Mouse (Mus musculus) cerebellum, adult 9-11 months (tissue): ENCODE measurements around the gene Osmr.
A peak's percentile ranks its signal among the peaks of the same experiment; 100 is the strongest.

Experiments used
- DNase-seq: peaks from one replicate; pipeline ENCODE4 v3.0.0; 2022

Gene Osmr

DNA sequence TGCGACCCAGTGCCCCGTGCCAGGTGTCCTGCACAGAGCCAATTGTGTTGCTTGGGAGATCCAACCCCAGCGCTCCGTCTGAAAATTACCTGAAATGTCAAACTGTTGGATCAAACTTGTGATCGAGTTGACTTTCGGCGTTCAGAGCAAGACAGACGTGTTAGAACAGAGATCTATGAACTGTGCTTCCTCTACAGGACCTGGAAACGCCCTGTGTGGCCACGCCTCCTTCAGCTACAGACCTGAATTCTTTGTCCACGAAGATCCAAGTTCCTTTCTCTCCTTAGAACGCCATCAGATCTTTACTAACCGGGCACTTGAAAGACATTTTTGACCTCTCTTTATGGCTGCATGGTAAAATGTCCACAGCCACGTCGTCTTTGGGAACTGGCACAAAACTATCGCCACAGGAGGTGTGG lies at the start of gene Osmr:
Gene Osmr (minus strand): TSS at position 369 of the 419 bp plus-strand sequence.
- DNase-seq: no peak

DNA sequence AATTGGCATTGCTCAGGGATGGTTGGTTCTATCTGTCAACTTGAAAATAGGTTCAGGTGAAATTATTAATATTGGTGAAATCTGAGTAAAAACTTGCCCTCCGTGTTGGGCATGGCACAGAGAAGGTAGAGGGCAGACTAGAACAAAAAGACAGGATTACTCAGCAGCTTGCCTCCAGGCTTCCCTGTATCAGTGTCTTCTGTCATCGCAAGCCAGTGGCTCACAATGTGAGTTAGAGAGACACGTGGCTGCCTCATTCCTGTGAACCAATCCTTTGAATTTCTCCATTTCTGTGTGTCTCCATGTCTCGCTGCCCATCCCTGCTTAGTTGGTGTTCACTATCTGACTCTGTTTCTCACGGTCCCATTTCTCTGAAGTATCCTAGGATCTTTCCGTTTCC lies 44.6 kb upstream of the Osmr start:
- no peak for DNase-seq

DNA sequence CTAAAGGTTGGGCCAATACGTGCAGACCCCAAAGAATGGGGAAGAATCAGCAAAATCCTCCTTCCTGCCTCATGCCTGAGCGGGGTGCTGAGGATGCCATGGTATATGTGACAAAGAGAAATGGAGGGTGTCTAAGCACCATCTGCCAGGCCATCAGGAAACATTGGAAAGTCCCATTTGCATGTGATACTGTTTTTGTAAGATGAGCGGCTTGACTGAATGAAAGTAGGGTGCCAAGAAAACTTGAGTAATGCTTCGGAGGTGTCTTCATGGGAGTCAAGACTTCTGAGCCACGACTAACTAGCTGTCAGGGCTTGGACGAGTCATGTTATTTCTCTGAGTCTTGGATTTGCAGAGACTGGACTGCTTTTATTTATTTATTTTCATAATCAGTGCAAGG lies 39.4 kb upstream of the Osmr start:
- DNase-seq: no peak

DNA sequence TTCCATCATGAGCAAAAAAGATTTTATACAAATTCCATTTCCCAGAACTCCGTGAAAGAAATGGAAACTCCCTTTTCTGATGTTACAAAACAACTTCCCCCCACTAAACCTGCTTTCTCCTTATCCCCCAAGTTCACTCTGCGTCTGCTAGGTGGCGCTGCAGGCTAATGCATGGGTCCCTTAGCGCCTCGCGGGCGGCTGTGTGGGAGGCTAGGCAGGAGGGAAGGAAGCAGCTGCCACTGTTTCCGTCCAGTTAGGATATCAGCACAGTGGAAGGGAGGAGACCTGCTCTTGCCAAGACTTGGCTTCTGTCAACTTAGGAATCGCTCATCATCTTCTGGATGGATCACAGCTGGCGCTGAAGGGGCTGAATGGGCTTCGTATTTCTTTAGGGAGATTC lies 34.9 kb upstream of the Osmr start:
- DNase-seq: peak; percentile 75

DNA sequence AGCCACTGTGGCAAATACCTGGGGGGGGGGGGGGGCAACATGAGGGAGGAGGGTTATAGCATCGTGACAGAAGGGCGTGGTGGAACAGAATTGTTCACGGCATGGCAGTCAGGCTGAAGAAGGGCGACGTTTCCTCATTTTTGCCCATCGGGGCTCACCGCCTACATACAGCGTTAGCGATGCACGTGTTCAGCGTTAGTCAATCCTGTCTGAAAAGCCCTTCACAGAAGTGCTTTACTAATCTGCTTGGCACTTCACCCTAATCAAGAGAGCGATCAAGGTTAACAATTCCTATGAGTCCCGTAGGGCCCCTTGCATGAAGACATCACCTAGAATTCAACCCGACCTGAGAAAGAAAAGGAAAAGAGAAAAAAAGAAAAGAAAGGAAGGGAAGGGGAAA lies 34.3 kb upstream of the Osmr start:
- DNase-seq: no peak

DNA sequence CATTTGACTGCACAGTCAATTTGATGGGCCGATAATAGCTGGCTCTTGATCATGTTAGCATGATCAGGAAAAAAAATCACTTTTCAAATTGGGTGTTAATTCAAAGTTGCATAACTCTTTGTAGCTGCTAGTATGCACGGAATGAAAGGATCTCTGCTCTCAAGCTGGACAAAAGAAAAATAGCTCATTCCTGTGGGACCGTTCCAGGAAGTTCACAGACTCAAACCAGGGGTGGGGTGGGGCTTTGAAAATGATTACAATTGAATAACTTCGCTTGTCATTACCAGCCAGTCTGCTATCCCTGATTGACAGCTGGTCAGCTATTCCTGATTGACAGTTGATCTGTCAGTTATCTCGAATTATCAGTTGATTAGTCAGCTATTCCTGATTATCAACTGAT lies 33.8 kb upstream of the Osmr start:
- DNase-seq: no peak

DNA sequence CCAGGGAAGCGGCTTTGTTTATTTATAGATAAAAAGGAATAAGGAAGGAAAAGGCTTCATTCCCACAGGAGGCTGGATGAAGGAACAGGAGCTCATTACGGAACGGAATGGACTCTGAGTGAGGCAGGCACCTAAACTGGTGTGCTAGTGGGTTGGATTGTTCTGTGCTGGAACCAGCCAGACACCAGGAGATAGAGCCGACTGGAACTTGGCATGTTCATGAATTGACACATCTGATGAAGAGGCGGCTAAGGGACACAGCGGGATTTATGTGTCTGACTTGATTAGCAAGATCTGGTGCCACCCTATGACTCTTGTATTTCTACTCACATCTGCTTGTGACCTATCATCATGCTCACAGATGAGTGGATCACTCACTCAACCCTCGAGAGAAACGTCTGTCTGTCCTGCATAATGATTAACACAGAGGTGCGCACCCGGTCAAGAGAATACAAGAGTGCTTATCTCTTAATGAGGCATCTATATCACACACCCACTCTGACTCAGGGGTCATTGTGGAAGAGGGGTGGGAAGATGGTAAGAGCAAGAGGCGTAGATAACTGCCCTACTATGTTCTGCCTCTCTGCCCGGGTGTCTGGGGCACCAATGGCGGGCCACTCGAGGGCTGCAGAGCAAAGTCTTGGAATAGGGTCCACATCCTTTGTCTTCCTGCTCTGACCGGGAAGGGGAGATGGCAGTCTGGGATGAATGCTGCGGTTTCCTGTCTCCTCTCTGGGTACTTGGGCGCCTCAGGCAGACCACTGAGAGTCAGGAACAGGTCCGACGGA lies 31.7 kb upstream of the Osmr start:
- DNase-seq: no peak

DNA sequence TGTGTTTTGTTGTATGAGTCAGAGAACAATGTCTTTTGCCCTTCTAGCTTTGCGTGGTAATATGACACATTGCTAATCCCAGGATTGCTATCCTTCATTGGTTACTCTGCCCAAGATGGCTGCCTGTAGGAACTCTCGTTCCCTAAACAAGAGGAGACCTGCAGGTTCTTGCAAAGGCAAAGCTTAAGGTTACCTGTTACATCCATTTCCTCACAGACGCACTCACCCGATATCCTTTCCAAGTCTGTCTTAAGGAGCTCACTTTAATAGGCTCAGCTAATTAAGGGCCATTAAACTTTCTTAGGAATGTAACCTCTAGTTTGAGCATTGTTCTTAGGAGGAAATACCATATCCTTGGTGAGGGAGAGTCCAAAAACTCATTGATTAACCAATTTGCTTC lies 31.0 kb upstream of the Osmr start:
- no peak for DNase-seq

DNA sequence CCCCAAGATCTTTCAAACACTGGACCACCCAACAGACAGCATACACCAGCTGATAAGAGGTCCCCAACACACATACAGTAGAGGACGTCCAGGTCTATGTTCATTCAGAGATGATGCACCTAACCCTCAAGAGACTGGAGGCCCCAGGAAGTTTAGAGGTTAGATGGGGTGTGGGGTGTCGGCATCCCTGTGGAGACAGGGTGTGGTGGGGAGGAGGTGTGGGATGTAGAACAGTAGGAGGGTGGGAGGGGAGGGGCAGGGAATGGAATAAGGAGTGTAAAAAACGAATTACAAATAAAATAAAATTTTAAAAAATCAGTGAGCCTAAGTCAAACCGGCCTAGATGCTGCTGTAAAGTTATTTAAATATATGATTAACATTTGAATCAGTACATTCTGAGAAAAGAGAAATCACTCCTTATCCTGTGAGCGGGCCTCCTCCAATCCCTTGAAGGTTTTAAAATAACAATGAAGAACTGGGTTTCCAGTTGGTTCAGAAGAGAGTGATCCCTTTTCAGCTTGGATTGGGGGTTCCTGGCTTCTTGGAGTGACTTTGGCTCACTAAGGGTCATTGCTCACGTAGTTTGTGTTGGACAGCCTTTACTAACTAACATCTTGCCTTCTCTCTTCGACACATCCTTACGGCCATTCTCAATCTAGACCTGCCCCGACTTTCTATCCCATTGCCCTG lies 28.7 kb upstream of the Osmr start:
- DNase-seq: no peak

DNA sequence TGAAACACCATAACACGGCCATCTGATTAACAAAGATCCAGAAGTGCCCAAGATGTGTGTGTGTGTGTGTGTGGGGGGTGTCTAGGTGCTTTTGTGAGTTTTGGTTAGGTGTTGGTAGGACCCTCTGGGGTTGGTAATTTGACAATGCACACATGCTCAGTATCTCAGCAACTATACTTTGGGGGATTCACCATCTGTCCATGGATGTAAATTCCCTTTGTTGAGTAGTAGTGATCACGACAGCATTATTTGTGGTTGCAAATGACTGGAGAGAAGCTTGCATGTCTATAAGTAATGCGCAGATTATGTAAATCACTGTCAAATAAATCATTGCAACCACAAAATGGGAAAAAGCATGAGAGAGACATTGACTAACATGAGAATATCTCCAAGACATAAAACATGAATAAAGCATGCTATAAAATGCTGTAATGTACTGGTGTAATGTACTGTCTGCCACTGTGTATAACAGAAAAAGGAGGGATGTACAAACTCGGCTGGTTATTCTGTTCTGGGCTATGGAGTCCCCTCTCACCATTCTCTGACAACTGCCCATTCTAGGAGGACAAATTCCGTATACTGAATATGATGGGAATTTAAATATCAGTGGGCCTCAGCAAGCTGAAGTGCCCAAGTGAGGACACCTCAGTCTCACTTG lies 27.3 kb upstream of the Osmr start:
- no peak for DNase-seq

DNA sequence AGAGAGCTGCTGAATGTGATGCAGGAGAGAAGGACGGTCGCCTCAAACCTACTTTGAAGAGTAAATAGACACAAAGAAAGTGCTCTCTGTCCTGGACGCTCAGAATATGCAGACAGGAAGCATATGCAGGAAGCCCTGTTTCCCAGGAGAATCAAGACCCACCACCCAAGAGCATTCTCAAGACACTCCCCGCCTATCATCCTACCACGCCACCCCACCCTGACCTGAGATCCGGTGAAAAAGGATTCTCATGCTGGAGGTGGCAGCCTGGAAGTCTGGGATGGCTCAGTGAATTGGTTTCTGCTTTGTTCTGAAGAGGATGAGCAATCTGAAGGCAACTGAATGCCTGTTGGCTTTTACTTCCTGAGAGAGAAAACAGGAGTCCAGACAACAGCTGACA lies 26.5 kb upstream of the Osmr start:
- no peak for DNase-seq

DNA sequence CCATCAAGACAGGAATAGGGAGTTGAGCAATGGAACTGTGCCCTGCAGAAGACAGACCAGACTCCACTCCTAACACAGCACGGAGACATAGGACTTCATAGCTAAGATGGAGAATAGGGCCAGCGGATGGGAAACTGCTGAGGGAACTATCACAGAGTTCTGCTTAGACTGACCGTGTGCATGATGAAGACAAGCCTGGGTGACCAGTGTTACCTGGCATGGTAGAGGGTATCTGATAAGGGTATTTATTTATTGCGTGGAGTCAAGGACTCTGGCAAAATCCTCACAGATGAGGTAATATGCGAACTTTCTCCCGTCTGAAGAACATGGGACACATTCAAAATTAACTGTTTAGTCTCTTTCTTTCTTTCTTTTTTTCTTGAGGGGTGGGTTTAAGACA lies 9.5 kb upstream of the Osmr start:
- no peak for DNase-seq

DNA sequence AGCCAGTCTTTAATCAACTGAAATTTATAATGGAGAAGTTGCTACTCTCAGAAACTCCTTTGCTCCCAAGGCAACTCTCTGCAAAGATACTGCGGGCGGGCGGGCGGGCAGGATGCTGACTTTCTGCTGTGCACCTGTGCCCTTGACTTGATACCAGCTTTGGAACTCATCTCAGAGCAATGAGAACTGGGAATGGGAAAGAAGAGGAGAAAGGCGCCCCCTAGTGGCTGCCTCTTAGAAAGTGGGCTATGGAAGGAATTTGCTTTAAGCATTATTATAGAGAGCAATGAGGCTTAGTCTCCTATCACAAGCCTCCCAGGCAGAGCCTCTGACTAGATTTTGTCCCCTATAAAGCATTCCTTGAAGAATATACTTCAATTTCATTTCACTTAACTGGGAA lies 9.0 kb upstream of the Osmr start:
- DNase-seq: peak; percentile 11

DNA sequence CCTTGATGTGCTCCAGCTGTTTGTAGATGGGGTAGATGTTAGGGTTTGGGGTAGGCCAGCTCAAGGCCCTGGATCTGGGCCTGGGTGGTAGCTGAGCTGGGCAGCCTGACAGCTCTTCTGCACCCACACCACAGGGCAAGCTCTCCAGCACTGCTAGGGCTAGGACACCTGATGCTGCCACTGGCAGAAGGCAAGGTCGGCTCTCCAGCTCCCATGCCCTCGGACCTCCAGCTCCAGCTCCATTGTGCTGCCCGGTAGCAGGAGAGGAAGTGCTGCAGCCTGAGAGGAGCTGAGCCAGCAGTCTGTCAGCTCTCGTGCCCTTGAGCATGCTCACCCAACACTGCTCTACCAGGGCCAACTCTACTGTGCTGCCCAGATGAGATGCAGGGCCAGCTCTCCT lies 8.3 kb upstream of the Osmr start:
- DNase-seq: no peak

DNA sequence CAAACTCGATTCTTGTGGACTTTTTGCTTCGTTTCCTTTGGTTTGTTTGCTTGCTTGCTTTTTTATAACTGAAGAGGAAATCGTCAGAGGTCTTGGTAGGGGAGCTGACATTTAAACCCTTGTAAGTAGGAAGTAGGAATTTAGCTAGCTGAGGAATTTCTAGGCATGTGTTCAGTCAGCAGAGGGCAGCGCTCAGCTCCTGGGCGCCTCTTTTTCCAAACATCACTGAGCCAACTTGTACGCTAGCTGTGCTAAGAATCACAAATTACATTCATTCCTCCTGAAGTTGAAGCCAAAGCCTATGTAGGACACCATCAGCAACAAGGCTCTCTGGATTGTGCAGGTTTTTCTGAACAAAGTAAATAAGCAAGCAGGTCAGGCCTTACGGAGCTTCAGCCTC lies 7.4 kb upstream of the Osmr start:
- no peak for DNase-seq

DNA sequence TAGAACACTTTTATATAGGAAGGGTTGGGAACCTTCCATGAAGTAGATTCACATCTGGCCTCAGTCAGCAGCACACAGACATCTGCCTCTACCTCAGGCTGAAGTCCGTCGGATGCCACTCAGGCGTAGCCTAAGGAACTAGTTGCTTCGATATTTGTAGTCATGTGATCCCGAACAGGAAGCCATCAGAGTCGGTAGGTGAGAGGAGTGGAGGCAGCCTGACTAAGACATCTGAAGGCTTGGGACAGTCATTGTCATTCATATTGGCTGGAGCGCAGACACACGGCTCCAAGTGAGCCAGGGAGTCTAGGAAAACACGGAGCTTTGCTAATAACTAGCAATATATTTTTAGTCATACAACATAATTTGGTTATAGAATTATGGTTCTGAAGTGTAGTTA lies 6.4 kb upstream of the Osmr start:
- DNase-seq: no peak

DNA sequence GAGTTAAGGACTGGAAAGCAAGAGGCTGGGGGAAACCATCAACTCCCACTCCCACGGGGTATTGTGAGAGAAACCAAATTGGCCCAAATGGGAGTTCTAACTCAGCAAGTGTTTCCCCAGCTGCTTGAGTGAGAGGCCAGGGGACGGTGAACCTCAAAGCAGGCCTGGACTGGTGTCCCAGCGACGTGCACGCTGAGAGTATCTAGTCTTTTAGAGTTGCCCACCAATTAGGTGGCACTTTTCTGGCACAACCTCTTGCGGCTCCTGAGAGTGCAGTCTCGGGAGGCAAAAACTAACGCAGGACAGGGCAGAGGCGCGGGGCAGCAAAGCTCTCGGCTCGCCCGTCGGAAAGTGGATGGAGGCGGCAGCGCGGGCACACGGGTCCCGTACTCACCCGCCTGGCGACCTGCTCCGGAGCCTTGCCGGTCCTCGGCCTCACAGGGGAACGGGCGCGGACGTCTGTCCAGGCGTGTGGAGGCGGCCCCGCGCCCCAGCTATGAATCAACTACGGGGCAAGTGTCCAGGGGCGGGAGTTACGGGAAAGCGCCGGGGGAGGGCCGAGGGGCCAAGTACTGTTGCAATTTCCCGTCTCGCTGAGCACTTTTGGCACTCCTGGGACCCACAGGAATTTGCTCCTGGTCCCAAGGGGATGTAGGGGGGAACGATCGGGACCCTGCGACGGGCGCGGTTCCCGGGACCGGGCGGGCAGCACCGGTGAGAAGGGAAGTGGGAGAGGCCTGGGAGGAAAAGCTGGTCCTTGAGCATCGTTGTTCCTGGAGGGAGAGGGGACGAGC lies 765 bp downstream of the Osmr start:
- no peak for DNase-seq

DNA sequence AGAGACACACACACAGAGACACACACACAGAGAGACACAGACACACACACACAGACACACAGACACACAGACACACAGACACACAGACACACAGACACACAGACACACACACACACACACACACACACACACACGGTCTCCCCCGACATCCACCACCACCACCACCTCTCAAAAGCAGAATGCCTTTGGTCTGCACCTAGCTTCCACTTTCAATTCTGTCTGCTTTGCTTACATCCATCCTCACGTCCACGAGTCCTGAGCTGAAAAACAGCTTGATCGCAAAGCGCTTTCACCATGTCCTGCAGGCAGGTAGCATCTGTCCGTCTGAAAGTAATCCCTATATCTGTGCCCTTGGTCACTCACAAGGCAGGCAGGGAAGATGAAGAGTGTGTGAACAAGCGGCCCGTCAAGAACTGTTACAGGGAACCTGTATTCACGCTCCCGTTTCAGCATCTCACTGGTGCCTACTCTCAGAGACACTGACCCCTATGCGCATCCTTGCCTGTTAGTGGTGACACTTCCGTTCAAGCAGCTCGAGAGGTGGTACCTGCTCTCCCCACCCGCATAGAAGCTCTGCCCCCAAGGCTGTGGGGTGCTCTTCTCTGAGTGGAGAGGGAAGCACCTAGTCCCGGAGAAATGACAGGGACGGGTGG lies 1.5 kb downstream of the Osmr start:
- DNase-seq: no peak

DNA sequence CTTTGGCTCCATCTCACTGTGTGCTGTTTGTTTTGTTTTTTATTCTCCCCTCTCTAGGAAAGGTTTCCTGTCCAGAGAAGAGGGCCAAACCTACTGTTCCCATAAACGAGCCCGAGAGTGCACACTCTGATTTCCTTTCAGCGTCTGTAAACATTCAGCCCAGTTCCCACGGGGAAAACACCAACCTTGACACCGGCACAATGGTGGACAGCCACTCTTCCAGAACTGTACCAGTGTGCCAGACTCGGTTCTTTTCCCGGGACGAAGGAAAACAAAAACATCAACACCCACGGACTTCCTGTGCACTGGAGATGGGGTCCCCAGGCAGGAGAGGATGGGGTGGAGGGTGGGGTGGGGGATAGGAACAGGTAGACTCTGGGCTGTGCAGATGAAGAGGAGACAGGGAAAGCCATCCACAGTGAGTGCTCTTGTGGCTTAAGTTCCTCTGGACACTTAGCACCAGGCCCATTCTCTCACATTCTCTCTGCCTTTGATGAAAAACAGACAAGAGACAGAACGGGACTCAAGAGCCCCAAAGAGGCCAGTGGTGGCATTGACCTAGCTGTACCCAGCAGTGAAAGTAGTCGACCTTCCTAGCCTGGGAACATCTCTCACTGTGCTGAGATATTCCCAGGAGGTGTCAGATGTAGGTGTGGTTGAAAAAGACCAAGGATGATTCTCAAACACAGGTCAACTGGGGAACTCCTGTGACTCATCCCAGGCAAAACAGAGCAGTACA lies 3.0 kb downstream of the Osmr start:
- DNase-seq: no peak

DNA sequence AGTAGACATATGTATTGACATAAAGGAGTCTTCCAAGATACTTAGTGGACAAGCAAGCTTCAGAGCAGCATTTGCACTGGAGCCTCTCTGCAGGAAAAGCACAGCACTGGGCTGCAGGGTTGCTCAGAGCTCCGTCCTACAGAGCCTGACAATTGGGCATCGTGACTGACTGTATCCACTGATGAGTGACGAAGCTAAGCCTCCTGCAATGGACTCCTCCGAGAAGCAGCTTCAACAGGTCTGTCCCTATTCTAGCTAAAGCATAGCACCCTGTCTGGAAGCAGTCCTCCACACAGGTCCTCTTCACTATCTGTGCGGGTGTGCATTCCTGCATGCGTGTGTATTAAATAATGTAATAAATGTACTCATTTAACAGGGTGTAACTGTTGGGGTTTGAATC lies 7.9 kb downstream of the Osmr start:
- DNase-seq: no peak

DNA sequence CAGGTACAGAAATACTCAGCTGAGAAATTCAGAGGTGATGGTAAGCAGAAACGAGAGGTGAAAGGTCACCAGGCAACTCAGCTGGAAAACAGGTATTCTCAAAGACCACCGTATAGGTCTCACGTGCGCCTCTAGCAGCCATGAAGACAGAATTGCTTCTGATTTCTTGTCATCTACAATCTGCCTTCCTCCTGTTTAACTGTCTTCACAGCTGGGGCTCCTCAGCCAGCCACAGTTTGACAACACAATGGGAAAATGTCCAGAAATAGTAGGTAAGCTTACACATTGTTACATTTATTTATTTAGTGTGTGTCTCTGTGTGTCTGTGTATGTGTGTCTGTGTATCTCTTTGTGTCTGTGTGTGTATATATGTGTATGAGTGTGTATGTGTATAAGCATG lies 12.6 kb downstream of the Osmr start:
- no peak for DNase-seq

DNA sequence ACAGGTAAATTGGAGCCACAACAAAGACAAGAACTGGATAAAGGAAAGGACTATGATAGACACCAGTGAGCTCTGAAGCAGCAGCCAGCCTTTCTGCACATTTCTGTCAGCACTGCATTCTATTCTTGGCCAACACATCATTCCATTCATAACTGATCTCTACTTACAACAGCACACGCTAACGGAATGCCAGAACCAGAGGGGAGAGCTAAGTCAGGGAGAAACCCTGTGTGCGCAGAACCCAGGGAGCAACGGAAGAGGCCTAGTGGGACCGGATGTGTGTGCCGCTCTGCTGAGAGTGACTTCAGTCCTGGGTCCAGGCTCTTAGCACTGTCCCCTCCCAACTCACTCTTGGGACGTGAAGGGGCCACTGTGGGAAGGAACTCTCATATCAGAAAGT lies 13.2 kb downstream of the Osmr start:
- DNase-seq: no peak
